Mouse (Mus musculus) right cerebral cortex, postnatal 36 days (tissue): ENCODE data around the gene Gm43064.
"Not testable (repeated sequence)": the region's sequence is repeated elsewhere in the genome, so short reads cannot be mapped to it uniquely, and the experiment has no call there.

Experiments
- DNase-seq, 2 experiments: peaks; one replicate each; pipeline ENCODE4 v3.0.0; 2022; ENCODE audit warnings: low spot score in 2 of 2, mixed read lengths in 1 of 2

The Gm43064 gene

GRCm38 (mm10) chr3:103799507-103799906, 9.9 kb upstream of the Gm43064 start:
- no peak for DNase-seq

- DNase-seq = peak; percentile 63 to 77
These were observed 7.5 kb upstream of the Gm43064 start for GRCm38 (mm10) chr3:103801631-103802531.

GRCm38 (mm10) chr3:103802861-103803260, 6.5 kb upstream of the Gm43064 start:
- no peak for DNase-seq

GRCm38 (mm10) chr3:103805671-103806070, 3.7 kb upstream of the Gm43064 start:
- DNase-seq = no peak

- no peak for DNase-seq
These were observed 402 bp downstream of the Gm43064 start for GRCm38 (mm10) chr3:103809799-103810150.

- DNase-seq = no peak
These were observed 1.6 kb downstream of the Gm43064 start for GRCm38 (mm10) chr3:103810967-103811366.

- DNase-seq = no peak
These were observed 18.2 kb downstream of the Gm43064 start for GRCm38 (mm10) chr3:103827548-103827947.

- DNase-seq = no peak
These were observed 19.7 kb downstream of the Gm43064 start for GRCm38 (mm10) chr3:103829036-103829435.

- DNase-seq = not testable (repeated sequence)
These were observed 21.3 kb downstream of the Gm43064 start for GRCm38 (mm10) chr3:103830681-103831080.

- DNase-seq = no peak
These were observed 21.8 kb downstream of the Gm43064 start for GRCm38 (mm10) chr3:103831146-103831545.

GRCm38 (mm10) chr3:103832426-103832825, 23.1 kb downstream of the Gm43064 start, which contains the start of gene Bcl2l15:
TSS of gene Bcl2l15 (plus strand) at chr3:103832601.
- DNase-seq = no peak

GRCm38 (mm10) chr3:103834001-103834400, 24.6 kb downstream of the Gm43064 start:
- DNase-seq = no peak

- DNase-seq = no peak
These were observed 26.0 kb downstream of the Gm43064 start for GRCm38 (mm10) chr3:103835272-103835950.

- no peak for DNase-seq
These were observed 26.6 kb downstream of the Gm43064 start for GRCm38 (mm10) chr3:103835951-103836310.

- no peak for DNase-seq
These were observed 27.1 kb downstream of the Gm43064 start for GRCm38 (mm10) chr3:103836453-103836852.

GRCm38 (mm10) chr3:103839711-103840110, 30.3 kb downstream of the Gm43064 start:
- DNase-seq = no peak

GRCm38 (mm10) chr3:103840195-103840594, 30.8 kb downstream of the Gm43064 start:
- DNase-seq = not testable (repeated sequence)

GRCm38 (mm10) chr3:103840946-103841345, 31.6 kb downstream of the Gm43064 start:
- DNase-seq = not testable (repeated sequence)

GRCm38 (mm10) chr3:103850644-103851363, 41.4 kb downstream of the Gm43064 start:
- no peak for DNase-seq

GRCm38 (mm10) chr3:103851481-103851880, 42.1 kb downstream of the Gm43064 start:
- DNase-seq = no peak

- DNase-seq = no peak
These were observed 42.5 kb downstream of the Gm43064 start for GRCm38 (mm10) chr3:103851882-103852281.
